9 mouse cellular contexts compared by ENCODE assay signal in the genomic region with DNA sequence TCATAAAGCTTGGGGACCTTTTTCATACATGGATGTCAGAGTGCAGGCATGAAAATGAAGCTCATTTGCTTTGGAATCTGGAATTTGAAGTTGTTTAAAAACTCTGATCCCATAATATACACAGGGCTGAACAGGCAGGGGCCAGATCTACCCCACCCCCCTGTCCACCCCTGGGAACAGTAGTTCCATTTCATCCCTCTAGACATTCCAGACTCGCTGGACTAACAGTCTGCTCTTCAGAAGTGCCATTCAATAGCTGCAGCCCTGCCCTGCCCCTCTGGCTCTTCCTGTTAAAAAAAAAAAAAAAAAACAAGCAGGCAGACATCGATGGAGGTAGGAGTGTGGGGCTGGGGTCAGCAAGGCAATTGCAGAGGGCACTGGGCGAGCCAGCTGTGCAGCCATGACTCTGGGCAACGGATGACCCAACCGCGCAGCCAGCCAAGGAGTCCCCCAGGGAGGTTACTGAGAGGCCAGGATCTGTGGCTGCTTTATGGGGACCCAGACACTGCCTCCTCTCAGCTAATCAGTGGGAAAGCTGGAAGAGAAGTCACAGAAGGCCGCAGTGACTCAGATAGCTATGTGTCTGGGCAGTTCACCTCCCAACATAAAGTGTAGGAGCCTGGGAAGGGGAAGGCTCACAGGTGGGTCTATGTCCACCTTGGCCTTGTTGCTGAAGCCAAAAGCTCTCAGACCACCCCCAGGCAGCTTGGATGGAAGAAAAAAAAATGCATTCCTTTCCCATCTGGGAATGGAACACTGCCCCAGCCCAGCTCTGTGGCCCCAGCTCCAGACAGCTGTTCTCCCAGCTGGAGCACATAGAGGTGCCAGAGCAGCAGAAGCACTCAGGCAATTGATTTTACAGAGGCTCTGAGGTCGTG. TPM values are rescaled to one million over a fixed set of nuclear protein-coding genes. Genes with fewer than 3 reads are reported as not detected.
DNase-seq lines count a peak whose midpoint lies in the region; TF ChIP-seq lines count a peak whose summit lies in the region.
"Had no signal": no experiment of that assay in that cellular context is flagged by ENCODE, and none has a peak within 500 bp of the region (broad histone marks: within the 10 kb centered on the region; RNA-seq: fewer than 3 reads in every experiment).

No protein-coding gene starts in this region.

- H3K27me3 ChIP-seq in myocyte (ENCODE audit: control insufficient read depth, insufficient read depth, insufficient read length) = no peaks in the 10 kb centered on the region
- H3K27me3 ChIP-seq: liver, embryonic 13.5 days had no signal

- TF ChIP-seq POLR2A in myocyte (IDR thresholded peaks at IDR 0.05; ENCODE audit: insufficient read length, low read depth) = no peak

- no peak for TF ChIP-seq CTCF in layer of hippocampus, adult 2 months (conservative IDR thresholded peaks at IDR 0.05)

- DNase-seq in kidney, postnatal 10 days = peak; percentile 77
- DNase-seq in kidney, postnatal 36 days = no peak
- DNase-seq in embryo, embryonic 9.5 days (ENCODE audit: extremely low spot score) = peak; percentile 27
- peak; percentile 70 to 79 for DNase-seq in heart, adult 9 months (ENCODE audit: low spot score in 2 of 2)
- no peak for DNase-seq in layer of hippocampus, adult 2 months (ENCODE audit: low spot score in 2 of 2)
- no peak for DNase-seq in left cerebral cortex, adult 18-20 months (ENCODE audit: low spot score in 2 of 2)
- DNase-seq: liver, embryonic 13.5 days; thymus, postnatal 14 days had no signal

- peak overlapping the region; percentile 55 for H3K4me2 ChIP-seq in myocyte (ENCODE audit: low read depth)
- H3K4me2 ChIP-seq: liver, embryonic 13.5 days had no signal

- no peak overlapping the region for H3K27ac ChIP-seq in layer of hippocampus, adult 2 months
- H3K27ac ChIP-seq: liver, embryonic 13.5 days had no signal

- H3K4me3 ChIP-seq in myocyte = no peak overlapping the region
- no peak overlapping the region for H3K4me3 ChIP-seq in layer of hippocampus, adult 2 months
- H3K4me3 ChIP-seq: liver, embryonic 13.5 days had no signal

- H3ac ChIP-seq in myocyte (ENCODE audit: control insufficient read depth, insufficient read length) = no peak overlapping the region

- H3K36me3 ChIP-seq in myocyte (ENCODE audit: control insufficient read depth, insufficient read depth) = no peaks in the 10 kb centered on the region
- H3K36me3 ChIP-seq: liver, embryonic 13.5 days had no signal

- H3K79me2 ChIP-seq in myocyte (ENCODE audit: control insufficient read depth, insufficient read depth) = no peaks in the 10 kb centered on the region

TF ChIP-seq in myocyte, 11 proteins besides CTCF, POLR2A, EP300 and RAD21:
- no peak for TF ChIP-seq CEBPB (IDR thresholded peaks at IDR 0.05; ENCODE audit: insufficient read depth, poor library complexity, severe bottlenecking)
- no peak for TF ChIP-seq REST (IDR thresholded peaks at IDR 0.05; ENCODE audit: insufficient read depth, insufficient read length)
- TF ChIP-seq MYOD1 (IDR thresholded peaks at IDR 0.05; ENCODE audit: control insufficient read depth in 1 of 3, insufficient read length in 2 of 3, low read depth in 2 of 3) = peak in 1 of 3 experiments; percentile 12

RNA-seq across cellular contexts. Expression of a gene that starts 26.2 kb away (rescaled TPM):
- polyA plus RNA-seq in myocyte (2012; fragmentation: generic; extraction: Trizol) = 4.9 TPM
- under 1 TPM; 0.26 to 0.32 TPM for total RNA-seq in layer of hippocampus, adult 2 months (2021)
- total RNA-seq in left cerebral cortex, adult 18-20 months (2021) = under 1 TPM; 0.28 to 0.30 TPM

Comparison
In these comparisons a context has a peak if more than half of its experiments do, and no peak if none do; other contexts are left out.
1. DNase-seq: peak in kidney, postnatal 10 days (single experiment), embryo, embryonic 9.5 days (single experiment) and heart, adult 9 months (2 of 2); none in kidney, postnatal 36 days (0 of 2), layer of hippocampus, adult 2 months (0 of 2) and left cerebral cortex, adult 18-20 months (0 of 2).